Mouse (Mus musculus): Measurements from ENCODE around the gene Igsf9b. TPM values are rescaled to one million over a fixed set of nuclear protein-coding genes. Genes with fewer than 3 reads are reported as not detected.
A peak's percentile ranks its signal among the peaks of the same experiment; 100 is the strongest.

Gene Igsf9b
- total RNA-seq, 2 experiments from 2014 or later, result 74.8 to 89.1 TPM

GRCm38 (mm10) chr9:27276282-27276839, 22.6 kb upstream of the Igsf9b start:
- DNase-seq (ENCODE audit: extremely low spot score in 1 of 2, low spot score in 2 of 2), result no peak
- Histone ChIP-seq H3K27ac (no peak overlapping the region), H3K4me3 (no peak overlapping the region)
- intact Hi-C loops (cut with DNase I), result no loop called here
- TF ChIP-seq CTCF (IDR thresholded peaks at IDR 0.05), result no peak

- DNase-seq (ENCODE audit: extremely low spot score in 1 of 2, low spot score in 2 of 2), result no peak
- no peak overlapping the region for H3K27ac ChIP-seq
- intact Hi-C loops (cut with DNase I), result no loop called here
- no peak for TF ChIP-seq CTCF (IDR thresholded peaks at IDR 0.05)
- no peak overlapping the region for H3K4me3 ChIP-seq
Measured at GRCm38 (mm10) chr9:27277401-27278087, 21.5 kb upstream of the Igsf9b start.

GRCm38 (mm10) chr9:27279041-27279440, 20.0 kb upstream of the Igsf9b start:
- DNase-seq (ENCODE audit: extremely low spot score in 1 of 2, low spot score in 2 of 2), result no peak
- intact Hi-C loops (cut with DNase I), result no loop called here
- Histone ChIP-seq H3K4me3 (no peak overlapping the region), H3K27ac (no peak overlapping the region)
- TF ChIP-seq CTCF (IDR thresholded peaks at IDR 0.05), result no peak

- no peak for TF ChIP-seq CTCF (IDR thresholded peaks at IDR 0.05)
- DNase-seq (ENCODE audit: extremely low spot score in 1 of 2, low spot score in 2 of 2), result no peak
- intact Hi-C loops (cut with DNase I), result no loop called here
- Histone ChIP-seq H3K27ac (no peak overlapping the region), H3K4me3 (no peak overlapping the region)
Measured at GRCm38 (mm10) chr9:27280976-27281375, 18.0 kb upstream of the Igsf9b start.

- Histone ChIP-seq H3K4me3 (no peak overlapping the region), H3K27ac (peak overlapping the region; percentile 42)
- no peak for TF ChIP-seq CTCF (IDR thresholded peaks at IDR 0.05)
- intact Hi-C loops (cut with DNase I), result loop anchor here (1.0 to 5.0 kb wide), 2 partner anchors 93 to 163 kb away; no protein-coding TSS in a partner anchor
- no peak for DNase-seq (ENCODE audit: extremely low spot score in 1 of 2, low spot score in 2 of 2)
Measured at GRCm38 (mm10) chr9:27285719-27286249, 13.2 kb upstream of the Igsf9b start.

- H3K27ac ChIP-seq, result peak overlapping the region; percentile 42
- intact Hi-C loops (cut with DNase I), result loop anchor here (1.0 to 5.0 kb wide), 2 partner anchors 94 to 164 kb away; no protein-coding TSS in a partner anchor
- TF ChIP-seq CTCF (IDR thresholded peaks at IDR 0.05), result no peak
- DNase-seq (ENCODE audit: extremely low spot score in 1 of 2, low spot score in 2 of 2), result peak in 1 of 2 experiments; percentile 36
- H3K4me3 ChIP-seq, result no peak overlapping the region
Measured at GRCm38 (mm10) chr9:27286296-27286695, 12.7 kb upstream of the Igsf9b start.

- DNase-seq (ENCODE audit: extremely low spot score in 1 of 2, low spot score in 2 of 2), result no peak
Measured at GRCm38 (mm10) chr9:27286859-27287258, 12.1 kb upstream of the Igsf9b start.

GRCm38 (mm10) chr9:27287419-27287818, 11.6 kb upstream of the Igsf9b start:
- H3K4me3 ChIP-seq, result no peak overlapping the region
- intact Hi-C loops (cut with DNase I), result loop anchor here (5.0 kb wide), 1 partner anchor 165 kb away; no protein-coding TSS in a partner anchor
- no peak overlapping the region for H3K27ac ChIP-seq
- peak; percentile 67 for TF ChIP-seq CTCF (IDR thresholded peaks at IDR 0.05)
- peak in 1 of 2 experiments; percentile 41 for DNase-seq (ENCODE audit: extremely low spot score in 1 of 2, low spot score in 2 of 2)

More at GRCm38 (mm10) chr9:27286859-27287258, 12.1 kb upstream of the Igsf9b start:
- no peak overlapping the region for H3K27ac ChIP-seq
- intact Hi-C loops (cut with DNase I), result loop anchor here (1.0 to 5.0 kb wide), 2 partner anchors 95 to 165 kb away; no protein-coding TSS in a partner anchor
- TF ChIP-seq CTCF (IDR thresholded peaks at IDR 0.05), result no peak
- no peak overlapping the region for H3K4me3 ChIP-seq

- DNase-seq (ENCODE audit: extremely low spot score in 1 of 2, low spot score in 2 of 2), result no peak
- TF ChIP-seq CTCF (IDR thresholded peaks at IDR 0.05), result no peak
- Histone ChIP-seq H3K4me3 (no peak overlapping the region), H3K27ac (no peak overlapping the region)
- intact Hi-C loops (cut with DNase I), result loop anchor here (5.0 kb wide), 1 partner anchor 166 kb away; no protein-coding TSS in a partner anchor
Measured at GRCm38 (mm10) chr9:27288442-27288841, 10.6 kb upstream of the Igsf9b start.

GRCm38 (mm10) chr9:27289543-27290308, 9.3 kb upstream of the Igsf9b start:
- H3K4me3 ChIP-seq, result no peak overlapping the region
- intact Hi-C loops (cut with DNase I), result loop anchor here (5.0 kb wide), 1 partner anchor 167 kb away; no protein-coding TSS in a partner anchor
- TF ChIP-seq CTCF (IDR thresholded peaks at IDR 0.05), result no peak
- no peak for DNase-seq (ENCODE audit: extremely low spot score in 1 of 2, low spot score in 2 of 2)
- H3K27ac ChIP-seq, result no peak overlapping the region

GRCm38 (mm10) chr9:27294380-27294779, 4.6 kb upstream of the Igsf9b start:
- Histone ChIP-seq H3K4me3 (no peak overlapping the region), H3K27ac (no peak overlapping the region; the same call in 1 of the 2 replicates)
- DNase-seq (ENCODE audit: extremely low spot score in 1 of 2, low spot score in 2 of 2), result no peak
- TF ChIP-seq CTCF (IDR thresholded peaks at IDR 0.05), result no peak
- intact Hi-C loops (cut with DNase I), result no loop called here

Data from left cerebral cortex, adult 2 months (tissue).